Mouse (Mus musculus): ENCODE measurements at regions not wholly inside any gene's neighbourhood (a gene's known extent, or its start where the extent isn't known, plus 50 kb on each side); places are given as distances from the start of the nearest gene placed in this dataset.

- no peaks in the 10 kb centered on the region for H3K4me1 ChIP-seq (ENCODE audit: control insufficient read depth, insufficient read depth, low read length)
- H3K9me3 ChIP-seq (replicated peaks; ENCODE audit: control insufficient read depth, low read length, poor library complexity, severe bottlenecking): no peaks in the 10 kb centered on the region
- no peak overlapping the region for H3K27ac ChIP-seq (ENCODE audit: low read length)
- no peaks in the 10 kb centered on the region for H3K36me3 ChIP-seq (ENCODE audit: control insufficient read depth, insufficient read depth, low read length)
- no peak overlapping the region for H3K9ac ChIP-seq (ENCODE audit: low read depth, low read length)
- H3K27me3 ChIP-seq (ENCODE audit: control insufficient read depth, insufficient read depth, low read depth, low read length): no peaks in the 10 kb centered on the region
- no peak overlapping the region for H3K4me3 ChIP-seq (ENCODE audit: low read depth, low read length)
- no peak overlapping the region for H3K4me2 ChIP-seq (ENCODE audit: low read length)
- ATAC-seq: no peak
- 67% methylated on average over 2 of the region's 2 CpGs for WGBS
Observed at GRCm38 (mm10) chr10:34904692-34905091, 421.5 kb downstream of the Frk start.

DNA sequence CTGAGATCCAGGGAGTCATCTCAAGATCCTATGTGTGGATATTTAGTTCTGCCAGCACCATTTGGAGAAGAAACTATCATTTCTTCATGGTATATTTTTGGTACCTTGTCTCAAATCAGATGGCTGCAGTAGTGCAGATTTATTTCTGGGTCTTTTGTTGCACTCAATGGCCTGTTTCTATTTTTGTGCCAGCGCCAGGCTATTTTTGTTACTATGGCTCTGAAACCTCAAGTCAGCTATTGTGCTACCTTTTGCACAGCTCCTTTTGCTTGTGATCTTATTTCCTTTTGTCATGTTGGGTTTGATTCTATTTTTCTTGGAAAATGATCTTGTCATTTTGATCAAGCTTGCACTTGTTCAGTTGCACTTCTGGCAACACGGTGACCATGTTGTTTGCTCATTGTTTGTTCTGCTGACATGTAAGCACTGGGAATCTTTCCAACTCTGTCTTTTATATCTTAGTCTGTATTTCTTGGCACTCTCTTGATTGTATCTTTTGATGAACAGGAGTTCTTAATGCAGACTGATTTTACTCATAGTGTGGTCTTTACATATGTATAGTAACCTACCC is 429.0 kb downstream of the Frk start:
- Histone ChIP-seq H3K27me3 (ENCODE audit: control insufficient read depth, insufficient read depth, low read depth, low read length) (no peaks in the 10 kb centered on the region), H3K4me1 (ENCODE audit: control insufficient read depth, insufficient read depth, low read length) (no peaks in the 10 kb centered on the region), H3K9me3 (replicated peaks; ENCODE audit: control insufficient read depth, low read length, poor library complexity, severe bottlenecking) (no peaks in the 10 kb centered on the region), H3K4me3 (ENCODE audit: low read depth, low read length) (no peak overlapping the region), H3K36me3 (ENCODE audit: control insufficient read depth, insufficient read depth, low read length) (no peaks in the 10 kb centered on the region), H3K9ac (ENCODE audit: low read depth, low read length) (no peak overlapping the region), H3K27ac (ENCODE audit: low read length) (no peak overlapping the region), H3K4me2 (ENCODE audit: low read length) (no peak overlapping the region)
- no peak for ATAC-seq
- 68% methylated on average over 2 of the region's 2 CpGs for WGBS
